Mouse (Mus musculus): ENCODE measurements at regions not wholly inside any gene's neighbourhood (a gene's known extent, or its start where the extent isn't known, plus 50 kb on each side); places are given as distances from the start of the nearest gene placed in this dataset.

GRCm38 (mm10) chr19:23089761-23090514 is 51.1 kb upstream of the Klf9 start:
- peak; percentile 71 for DNase-seq

Measured in gastrocnemius, postnatal 25 days (tissue).